Mouse (Mus musculus): ENCODE data around the gene Nkd2. TPM values are rescaled to one million over a fixed set of nuclear protein-coding genes. Genes with fewer than 3 reads are reported as not detected.

The Nkd2 gene
- polyA plus RNA-seq (2012; rRNA removed; ENCODE audit: low replicate concordance), result 8.1 and 14.9 TPM in 2 replicates

DNA sequence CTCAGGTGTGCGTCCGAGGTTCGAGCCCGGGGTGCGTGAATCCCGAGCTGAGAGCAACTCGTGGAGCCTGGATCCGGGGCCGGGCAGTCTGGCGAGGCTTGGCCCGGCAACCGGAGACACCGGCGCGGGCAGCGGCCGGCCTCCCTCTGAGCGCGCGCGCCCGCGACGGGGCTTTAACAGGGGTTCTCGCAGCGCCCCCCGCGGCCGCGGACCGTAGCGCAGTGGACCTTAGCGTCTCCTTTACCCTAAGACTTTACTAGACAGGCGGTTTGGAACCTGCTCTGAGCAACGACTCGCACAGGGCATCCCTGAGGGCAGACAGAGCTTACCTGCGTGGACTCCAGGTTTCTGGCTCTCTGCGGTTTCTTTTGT lies at the start of gene Nkd2:
TSS of gene Nkd2 (minus strand) at position 167 of the 372 bp plus-strand sequence.

Other genes starting within 250 kb of the Nkd2 start
- 110 and 123 TPM in 2 replicates for gene Clptm1l, start 243.6 kb downstream of the Nkd2 start, polyA plus RNA-seq (2012; rRNA removed; ENCODE audit: low replicate concordance)
- 3.7 and 4.6 TPM in 2 replicates for gene Tert, start 220.7 kb downstream of the Nkd2 start, polyA plus RNA-seq (2012; rRNA removed; ENCODE audit: low replicate concordance)
- gene Slc6a18, start 169.6 kb downstream of the Nkd2 start, polyA plus RNA-seq (2012; rRNA removed; ENCODE audit: low replicate concordance), result 0.05 and 0.09 TPM in 2 replicates
- gene Slc6a19, start 142.8 kb downstream of the Nkd2 start, polyA plus RNA-seq (2012; rRNA removed; ENCODE audit: low replicate concordance), result 177 and 493 TPM in 2 replicates
- 93.0 and 114 TPM in 2 replicates for gene Slc12a7, start 114.5 kb downstream of the Nkd2 start, polyA plus RNA-seq (2012; rRNA removed; ENCODE audit: low replicate concordance)
- 0.37 and 0.46 TPM in 2 replicates for gene Trip13, start 90.2 kb upstream of the Nkd2 start, polyA plus RNA-seq (2012; rRNA removed; ENCODE audit: low replicate concordance)
- gene Brd9, start 90.2 kb upstream of the Nkd2 start, polyA plus RNA-seq (2012; rRNA removed; ENCODE audit: low replicate concordance), result 13.7 and 14.9 TPM in 2 replicates
- not detected in 2 replicates for gene Zdhhc11, start 116.2 kb upstream of the Nkd2 start, polyA plus RNA-seq (2012; rRNA removed; ENCODE audit: low replicate concordance)
- gene Tppp, start 161.8 kb upstream of the Nkd2 start, polyA plus RNA-seq (2012; rRNA removed; ENCODE audit: low replicate concordance), result 2.0 and 3.4 TPM in 2 replicates
- gene Cep72, start 214.7 kb upstream of the Nkd2 start, polyA plus RNA-seq (2012; rRNA removed; ENCODE audit: low replicate concordance), result 1.3 and 1.5 TPM in 2 replicates

Measured in duodenum, adult 2 months (tissue).